Mouse (Mus musculus): ENCODE measurements around the gene Dync1h1. TPM values are rescaled to one million over a fixed set of nuclear protein-coding genes. Genes with fewer than 3 reads are reported as not detected.
A peak's percentile ranks its signal among the peaks of the same experiment; 100 is the strongest.
"Not testable (repeated sequence)": the region's sequence is repeated elsewhere in the genome, so short reads cannot be mapped to it uniquely, and the experiment has no call there.

Dync1h1 gene
- total and polyA plus RNA-seq, 3 experiments = 111 to 168 (median 135) TPM

DNA sequence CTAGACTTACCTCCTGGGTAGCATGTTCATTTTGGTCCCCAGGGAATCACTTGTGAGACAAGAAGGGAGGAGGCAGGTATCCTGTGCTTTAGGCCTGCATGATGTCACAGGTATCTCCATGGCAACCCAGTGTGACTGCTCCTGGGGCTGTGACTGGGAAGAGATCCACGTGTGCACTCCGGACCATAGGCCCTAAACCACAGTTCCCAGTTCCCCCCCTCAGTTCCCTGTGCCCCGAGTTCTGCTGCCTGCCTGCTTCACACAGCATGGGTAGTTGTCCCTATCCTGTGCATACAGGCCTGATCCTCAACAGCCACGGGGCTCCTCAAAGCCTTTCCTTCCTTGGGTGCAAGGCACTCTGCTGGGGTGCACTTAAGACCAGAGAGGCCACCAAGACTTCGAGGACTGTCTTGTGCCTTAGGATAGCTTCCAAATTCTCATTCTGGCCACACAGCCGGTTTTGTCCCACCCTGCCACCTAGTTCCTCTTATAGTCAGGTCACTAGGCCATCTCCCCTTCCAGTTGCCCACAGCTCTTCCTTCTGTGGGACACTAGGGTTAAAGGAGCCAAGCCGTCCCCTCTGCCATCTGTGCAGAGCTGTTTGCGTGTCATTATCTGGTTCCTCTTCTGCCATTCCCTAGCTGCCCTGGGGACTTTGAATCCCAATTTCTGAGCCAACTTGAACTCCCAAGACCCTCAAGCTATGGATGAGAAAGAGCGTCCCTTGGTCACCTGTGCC is 81.5 kb downstream of the Dync1h1 start, which contains the start of gene 1700001K19Rik:
1700001K19Rik (minus strand) TSS at position 59 of the 739 bp plus-strand sequence.
- no peaks in the 10 kb centered on the region for H3K36me3 ChIP-seq (ENCODE audit: control insufficient read depth, insufficient read depth, low read length)
- no peaks in the 10 kb centered on the region for H3K79me2 ChIP-seq (replicated peaks; ENCODE audit: control insufficient read depth, insufficient read depth, low read length)
- H3K27me3 ChIP-seq (ENCODE audit: control insufficient read depth, insufficient read depth, low read length) = no peaks in the 10 kb centered on the region
- no peak for DNase-seq
- intact Hi-C loops (cut with DNase I) = no loop called here
- no peak within 1 kb of the TSS for H3K4me3 ChIP-seq
- peaks cover 1% of the 10 kb centered on the region; the same call in 1 of the 2 replicates for H3K4me1 ChIP-seq (ENCODE audit: control insufficient read depth, insufficient read depth, low read length)
- no peak within 1 kb of the TSS for H3K27ac ChIP-seq
- no peak within 1 kb of the TSS for H3K9ac ChIP-seq (ENCODE audit: low read depth, low read length)
- WGBS = 78% methylated on average over 9 of the region's 9 CpGs
- no peak for TF ChIP-seq CTCF (IDR thresholded peaks at IDR 0.05)
- no peak for TF ChIP-seq POLR2A (IDR thresholded peaks at IDR 0.05; ENCODE audit: insufficient read depth, low read depth, low read length)

DNA sequence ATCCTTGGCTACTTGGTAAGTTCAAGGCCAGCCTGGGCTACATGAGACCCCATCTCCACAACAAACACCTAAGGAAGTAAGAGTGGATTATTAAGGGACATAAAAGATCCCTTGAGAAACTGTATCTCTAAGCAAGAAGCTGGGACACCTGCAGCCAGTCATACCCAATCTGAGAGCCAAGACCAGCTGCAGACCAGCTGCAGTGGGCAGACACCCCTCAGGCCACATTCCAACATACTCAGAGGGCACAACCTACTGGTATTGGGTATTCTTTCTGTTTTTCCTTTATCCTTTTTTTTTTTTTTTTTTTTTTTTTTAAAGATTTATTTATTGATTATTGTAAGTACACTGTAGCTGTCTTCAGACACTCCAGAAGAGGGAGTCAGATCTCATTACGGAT is 82.3 kb downstream of the Dync1h1 start:
- no peak for TF ChIP-seq POLR2A (IDR thresholded peaks at IDR 0.05; ENCODE audit: insufficient read depth, low read depth, low read length)
- no peak for TF ChIP-seq EP300 (IDR thresholded peaks at IDR 0.05; ENCODE audit: insufficient read depth, low read depth, low read length)
- TF ChIP-seq CTCF (IDR thresholded peaks at IDR 0.05) = no peak
- Histone ChIP-seq H3K4me3 (no peak overlapping the region), H3K36me3 (ENCODE audit: control insufficient read depth, insufficient read depth, low read length) (no peaks in the 10 kb centered on the region), H3K79me2 (replicated peaks; ENCODE audit: control insufficient read depth, insufficient read depth, low read length) (no peaks in the 10 kb centered on the region), H3K9ac (ENCODE audit: low read depth, low read length) (no peak overlapping the region), H3K27me3 (ENCODE audit: control insufficient read depth, insufficient read depth, low read length) (no peaks in the 10 kb centered on the region), H3K27ac (no peak overlapping the region), H3K4me1 (ENCODE audit: control insufficient read depth, insufficient read depth, low read length) (peaks cover 7% of the 10 kb centered on the region)
- intact Hi-C loops (cut with DNase I) = no loop called here
- no CpG with 5 or more reads among the region's 1 CpGs for WGBS
- no peak for DNase-seq

DNA sequence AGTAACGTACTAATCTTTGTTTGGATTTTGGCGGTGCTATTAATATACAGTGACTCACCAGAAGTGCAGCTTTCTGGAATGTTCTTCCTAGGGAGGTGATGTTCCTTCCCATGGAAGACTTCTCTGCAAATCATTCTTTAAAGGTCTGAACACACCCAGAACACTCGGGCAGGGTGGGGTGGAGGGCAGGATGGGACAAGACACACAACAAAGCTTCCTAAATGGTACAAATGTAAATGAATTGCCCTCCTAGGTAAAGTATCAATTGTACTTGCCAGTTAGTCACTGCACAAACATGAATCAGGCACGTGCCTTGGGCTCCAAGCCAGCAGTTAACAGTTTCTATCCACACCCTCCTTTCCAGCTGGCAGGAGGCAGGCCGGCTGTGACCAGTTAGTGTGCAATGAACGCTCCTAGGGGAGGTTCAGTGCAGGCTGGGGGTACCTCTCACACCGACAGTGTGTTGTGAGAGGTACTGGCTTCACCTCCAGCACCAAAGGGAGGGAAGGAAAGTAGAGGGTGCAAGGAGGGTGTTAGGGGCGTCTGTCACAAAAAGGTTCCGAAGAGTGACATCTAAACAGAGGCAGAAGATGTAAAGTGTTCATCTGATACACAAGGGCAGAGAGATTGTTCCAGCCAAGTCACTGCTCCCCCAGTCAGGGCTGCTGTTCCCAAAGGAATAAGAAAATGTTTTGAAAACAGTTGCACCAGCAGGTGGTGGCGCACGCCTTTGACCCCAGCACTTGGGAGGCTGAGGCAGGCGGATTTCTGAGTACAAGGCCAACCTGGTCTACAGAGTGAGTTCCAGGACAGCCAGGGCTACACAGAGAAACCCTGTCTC is 86.9 kb downstream of the Dync1h1 start:
- 36% methylated on average over 12 of the region's 12 CpGs for WGBS
- Histone ChIP-seq H3K79me2 (replicated peaks; ENCODE audit: control insufficient read depth, insufficient read depth, low read length) (no peaks in the 10 kb centered on the region), H3K4me3 (no peak overlapping the region), H3K36me3 (ENCODE audit: control insufficient read depth, insufficient read depth, low read length) (peaks cover 8% of the 10 kb centered on the region; the same call in 1 of the 2 replicates), H3K9ac (ENCODE audit: low read depth, low read length) (peak overlapping the region; percentile 0; the same call in 1 of the 2 replicates), H3K4me1 (ENCODE audit: control insufficient read depth, insufficient read depth, low read length) (peaks cover 7% of the 10 kb centered on the region), H3K27ac (peak overlapping the region; percentile 63), H3K27me3 (ENCODE audit: control insufficient read depth, insufficient read depth, low read length) (no peaks in the 10 kb centered on the region)
- DNase-seq = peak; percentile 66 to 78
- TF ChIP-seq EP300 (IDR thresholded peaks at IDR 0.05; ENCODE audit: insufficient read depth, low read depth, low read length) (0 out of 2 replicates have a peak, but pooled peaks have one; percentile 21), CTCF (IDR thresholded peaks at IDR 0.05) (no peak)
- intact Hi-C loops (cut with DNase I) = no loop called here

DNA sequence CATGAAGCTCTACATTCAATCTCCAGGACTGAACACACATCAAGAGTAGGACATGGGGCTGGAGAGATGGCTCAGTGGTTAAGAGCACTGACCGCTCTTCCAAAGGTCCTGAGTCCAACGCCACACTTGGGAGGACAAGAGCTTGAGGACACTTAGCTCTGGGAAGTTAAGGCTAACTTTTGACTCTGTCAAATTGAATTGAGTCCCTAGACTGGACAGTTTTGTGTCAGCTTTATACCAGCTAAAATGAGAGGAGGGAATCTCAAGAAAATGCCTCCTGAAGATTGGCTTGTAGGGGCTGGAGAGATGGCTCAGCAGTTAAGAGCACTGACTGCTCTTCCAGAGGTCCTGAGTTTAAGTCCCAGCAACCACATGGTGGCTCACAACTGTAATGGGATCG is 87.7 kb downstream of the Dync1h1 start:
- H3K36me3 ChIP-seq (ENCODE audit: control insufficient read depth, insufficient read depth, low read length) = peaks cover 11% of the 10 kb centered on the region
- H3K27me3 ChIP-seq (ENCODE audit: control insufficient read depth, insufficient read depth, low read length); H3K27ac ChIP-seq; H3K4me3 ChIP-seq; H3K9ac ChIP-seq (ENCODE audit: low read depth, low read length); intact Hi-C loops (cut with DNase I); DNase-seq; H3K4me1 ChIP-seq (ENCODE audit: control insufficient read depth, insufficient read depth, low read length); H3K79me2 ChIP-seq (replicated peaks; ENCODE audit: control insufficient read depth, insufficient read depth, low read length): not testable (repeated sequence)
- 90% methylated on average over 3 of the region's 3 CpGs for WGBS

DNA sequence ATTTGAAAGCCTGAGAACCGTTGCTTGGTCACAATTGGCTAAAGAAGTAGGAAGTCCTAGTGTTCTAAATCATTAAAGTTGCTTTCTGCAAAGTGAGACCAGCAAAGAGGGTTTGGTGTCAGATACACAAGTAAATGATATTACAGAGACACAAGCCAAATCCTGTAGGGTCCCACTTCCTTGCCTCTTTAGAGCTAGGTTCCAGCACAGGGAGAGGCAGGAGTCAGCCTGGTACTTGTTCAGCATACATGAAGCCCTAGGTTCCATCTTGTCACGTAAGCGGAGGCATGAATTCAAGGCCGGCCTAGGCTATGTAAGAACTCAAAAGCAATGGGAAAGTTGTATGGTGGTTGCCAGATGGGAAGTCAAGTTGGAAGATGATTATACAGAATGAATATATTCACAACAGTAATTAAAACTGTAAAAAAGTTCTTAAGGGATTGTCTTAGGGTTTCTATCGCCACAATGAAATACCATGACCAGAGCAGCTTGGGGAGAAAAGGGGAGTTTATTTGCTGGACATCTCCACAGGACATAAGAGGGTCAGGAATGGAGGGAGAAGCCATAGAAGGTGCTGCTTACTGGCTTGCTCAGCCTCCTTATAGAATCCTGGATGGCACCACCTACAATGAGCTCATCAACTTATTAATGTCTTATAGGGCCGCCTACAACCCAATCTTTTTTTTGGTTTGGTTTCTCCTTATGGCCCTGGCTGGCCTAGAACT is 88.8 kb downstream of the Dync1h1 start:
- 90% methylated on average over 6 of the region's 6 CpGs for WGBS
- DNase-seq = no peak
- H3K27ac ChIP-seq = no peak overlapping the region

DNA sequence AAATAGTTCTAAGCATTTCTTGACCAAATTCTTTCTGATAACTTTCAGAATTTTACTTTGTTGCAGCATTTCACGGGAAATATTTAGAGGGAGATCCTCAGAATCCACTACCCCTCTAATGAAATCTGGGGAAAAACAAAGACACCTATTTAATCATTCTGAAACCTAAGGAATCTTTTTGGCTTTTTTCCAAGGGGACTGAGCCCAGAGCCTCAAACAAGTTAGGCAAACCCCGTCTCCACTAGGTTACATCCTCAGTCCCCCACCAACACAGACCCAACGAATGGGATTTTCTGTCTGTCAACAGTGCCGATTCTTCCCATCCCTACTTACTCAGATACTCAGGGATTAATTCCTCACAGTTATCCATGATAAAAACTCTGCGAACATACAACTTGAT is 92.1 kb downstream of the Dync1h1 start:
- H3K79me2 ChIP-seq (replicated peaks; ENCODE audit: control insufficient read depth, insufficient read depth, low read length); H3K4me3 ChIP-seq; intact Hi-C loops (cut with DNase I); DNase-seq; H3K9ac ChIP-seq (ENCODE audit: low read depth, low read length); H3K4me1 ChIP-seq (ENCODE audit: control insufficient read depth, insufficient read depth, low read length); H3K27me3 ChIP-seq (ENCODE audit: control insufficient read depth, insufficient read depth, low read length); H3K27ac ChIP-seq: not testable (repeated sequence)
- peaks cover 21% of the 10 kb centered on the region for H3K36me3 ChIP-seq (ENCODE audit: control insufficient read depth, insufficient read depth, low read length)
- WGBS = 66% methylated on average over 5 of the region's 5 CpGs

More for the DNA sequence above, 88.8 kb downstream of the Dync1h1 start:
- H3K9ac ChIP-seq (ENCODE audit: low read depth, low read length) = no peak overlapping the region
- no peak for TF ChIP-seq POLR2A (IDR thresholded peaks at IDR 0.05; ENCODE audit: insufficient read depth, low read depth, low read length)
- TF ChIP-seq EP300 (IDR thresholded peaks at IDR 0.05; ENCODE audit: insufficient read depth, low read depth, low read length) = no peak
- TF ChIP-seq CTCF (IDR thresholded peaks at IDR 0.05) = no peak
- no peak overlapping the region for H3K4me3 ChIP-seq
- no peaks in the 10 kb centered on the region for H3K27me3 ChIP-seq (ENCODE audit: control insufficient read depth, insufficient read depth, low read length)
- H3K79me2 ChIP-seq (replicated peaks; ENCODE audit: control insufficient read depth, insufficient read depth, low read length) = no peaks in the 10 kb centered on the region
- intact Hi-C loops (cut with DNase I) = no loop called here
- H3K4me1 ChIP-seq (ENCODE audit: control insufficient read depth, insufficient read depth, low read length) = peaks cover 7% of the 10 kb centered on the region
- H3K36me3 ChIP-seq (ENCODE audit: control insufficient read depth, insufficient read depth, low read length) = peaks cover 18% of the 10 kb centered on the region
